ENCODE assay signal across 8 mouse cellular contexts in the genomic region with DNA sequence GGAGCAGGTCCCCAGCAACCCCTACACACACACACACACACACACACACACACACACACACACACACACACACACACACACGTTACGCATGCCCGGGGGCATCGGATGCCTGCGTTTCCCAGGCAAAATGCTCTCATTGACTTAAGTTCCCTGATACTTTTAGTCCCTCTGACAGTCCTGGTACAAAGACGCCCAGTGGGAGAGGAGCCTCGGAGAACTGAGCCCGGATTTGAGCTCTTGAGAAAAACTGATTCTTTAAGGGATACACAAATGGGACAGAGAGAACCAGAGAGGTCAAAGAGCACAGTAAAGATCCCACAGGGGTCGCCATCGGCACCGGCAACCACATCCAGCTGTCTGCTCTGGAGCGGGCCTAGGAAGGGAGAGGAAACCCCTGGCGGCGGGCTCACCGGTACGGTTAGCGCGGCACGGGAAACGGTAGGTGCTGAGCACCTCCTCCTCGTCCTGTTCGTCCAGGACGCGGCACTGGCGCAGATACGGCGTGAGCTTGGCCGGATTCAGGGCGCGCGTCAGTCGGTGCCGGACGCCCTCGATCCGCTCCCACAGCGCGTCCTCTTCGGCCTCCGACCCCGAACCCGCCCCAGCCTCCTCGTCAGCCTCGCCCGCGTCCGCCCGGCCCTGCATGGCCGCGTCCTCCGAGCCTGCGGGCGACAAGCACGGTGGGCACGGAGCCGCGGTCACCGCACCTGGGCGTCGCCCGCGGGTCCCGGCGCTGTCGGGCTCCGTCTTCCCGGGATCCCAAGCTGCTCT. TPM values are rescaled to one million over a fixed set of nuclear protein-coding genes. Genes with fewer than 3 reads are reported as not detected.
DNase-seq lines count a peak whose midpoint lies in the region; ATAC-seq and TF ChIP-seq lines count a peak whose summit lies in the region.

No protein-coding gene starts in this region.

- H3K4me2 ChIP-seq in forebrain, postnatal 0 days (ENCODE audit: low read depth) = peak overlapping the region; percentile 79
- H3K4me2 ChIP-seq in kidney, embryonic 16.5 days (replicated peaks; ENCODE audit: low read depth, low read length) = peak overlapping the region; percentile 95

- peak overlapping the region; percentile 12; the same call in 1 of the 2 replicates for H3K27ac ChIP-seq in testis, adult 2 months (ENCODE audit: control insufficient read depth, insufficient read depth, low read depth, low read length)
- no peak overlapping the region for H3K27ac ChIP-seq in forebrain, postnatal 0 days (ENCODE audit: low read depth, low read length)
- H3K27ac ChIP-seq in kidney, embryonic 16.5 days (ENCODE audit: low read length) = peak overlapping the region; percentile 90

- H3K9me3 ChIP-seq in forebrain, postnatal 0 days (ENCODE audit: low read length) = no peaks in the 10 kb centered on the region
- H3K9me3 ChIP-seq in kidney, embryonic 16.5 days (ENCODE audit: low read length) = no peaks in the 10 kb centered on the region

- H3K36me3 ChIP-seq in testis, adult 2 months (ENCODE audit: control insufficient read depth, insufficient read depth, low read length) = no peaks in the 10 kb centered on the region
- H3K36me3 ChIP-seq in forebrain, postnatal 0 days (ENCODE audit: insufficient read depth) = no peaks in the 10 kb centered on the region
- H3K36me3 ChIP-seq in kidney, embryonic 16.5 days (ENCODE audit: insufficient read depth, low read length) = no peaks in the 10 kb centered on the region

- H3K4me3 ChIP-seq in testis, adult 2 months (ENCODE audit: control insufficient read depth, low read depth, low read length) = peak overlapping the region; percentile 72
- H3K4me3 ChIP-seq in forebrain, postnatal 0 days (ENCODE audit: low read depth, low read length) = peak overlapping the region; percentile 45
- peak overlapping the region; percentile 76 for H3K4me3 ChIP-seq in kidney, embryonic 16.5 days (ENCODE audit: low read length)

- 0 out of 2 replicates have a peak, but pooled peaks have one; percentile 27 for ATAC-seq in forebrain, postnatal 0 days
- ATAC-seq in kidney, embryonic 16.5 days (ENCODE audit: low FRiP score, low TSS enrichment) = 0 out of 2 replicates have a peak, but pooled peaks have one; percentile 5
- ATAC-seq in megakaryocyte, adult 5-6 weeks (ENCODE audit: poor library complexity, severe bottlenecking) = peak; percentile 28; the same call in 1 of the 2 replicates

- H3K27me3 ChIP-seq in testis, adult 2 months (ENCODE audit: control insufficient read depth, insufficient read depth, low read length) = no peaks in the 10 kb centered on the region
- peaks cover 12% of the 10 kb centered on the region; the same call in 1 of the 2 replicates for H3K27me3 ChIP-seq in forebrain, postnatal 0 days (ENCODE audit: insufficient read depth, low read length)
- peaks cover 21% of the 10 kb centered on the region for H3K27me3 ChIP-seq in kidney, embryonic 16.5 days (ENCODE audit: insufficient read depth, low read length)

- H3K9ac ChIP-seq in forebrain, postnatal 0 days = peak overlapping the region; percentile 56
- peak overlapping the region; percentile 83 for H3K9ac ChIP-seq in kidney, embryonic 16.5 days (replicated peaks; ENCODE audit: low read length)

- DNase-seq in testis, postnatal 14 days (ENCODE audit: low spot score) = no peak
- no peak for DNase-seq in forebrain, postnatal 0 days
- peak; percentile 46 for DNase-seq in thymus, postnatal 0 days (ENCODE audit: low spot score)
- DNase-seq in frontal cortex, postnatal 10 days (ENCODE audit: low spot score in 2 of 2) = no peak
- no peak for DNase-seq in right cerebral cortex, adult 2 months (ENCODE audit: low spot score in 2 of 2)

- WGBS in forebrain, postnatal 0 days = 4% methylated on average over 67 of the region's 67 CpGs
- WGBS in kidney, embryonic 16.5 days = 2% methylated on average over 65 of the region's 67 CpGs

- no peak for TF ChIP-seq CTCF in testis, adult 2 months (IDR thresholded peaks at IDR 0.05; ENCODE audit: control insufficient read depth, insufficient read depth, insufficient replicate concordance, low read depth, low read length)
- TF ChIP-seq CTCF in forebrain, postnatal 0 days (IDR thresholded peaks at IDR 0.05; ENCODE audit: low read depth) = no peak; the same call in 1 of the 2 replicates

- peaks cover 9% of the 10 kb centered on the region for H3K4me1 ChIP-seq in testis, adult 2 months (ENCODE audit: control insufficient read depth, insufficient read depth, low read length)
- peaks cover 5% of the 10 kb centered on the region; the same call in 1 of the 2 replicates for H3K4me1 ChIP-seq in forebrain, postnatal 0 days (ENCODE audit: insufficient read depth)
- peaks cover 61% of the 10 kb centered on the region for H3K4me1 ChIP-seq in kidney, embryonic 16.5 days (ENCODE audit: insufficient read depth, low read length)

- TF ChIP-seq POLR2A in testis, adult 2 months (IDR thresholded peaks at IDR 0.05; ENCODE audit: control insufficient read depth, low read depth, low read length) = no peak

RNA-seq across cellular contexts. Expression of gene Card10, which starts 0.7 kb away (rescaled TPM):
- polyA plus RNA-seq in testis, adult 2 months (2012; rRNA removed) = 5.0 and 5.9 TPM in 2 replicates
- 0.57 and 0.77 TPM in 2 replicates for total RNA-seq in forebrain, postnatal 0 days (2014; rRNA removed)
- polyA plus RNA-seq in forebrain, postnatal 0 days (2015; fragmentation: Nextera tagmentation; extraction: Ambion mirVana) = 1.2 and 1.7 TPM in 2 replicates
- 9.9 and 10.6 TPM in 2 replicates for polyA plus RNA-seq in kidney, embryonic 16.5 days (2015; fragmentation: Nextera tagmentation; extraction: Ambion mirVana)
- total RNA-seq in megakaryocyte, adult 5-6 weeks (2015) = 2.3 and 2.7 TPM in 2 replicates
- 0.92 and 1.1 TPM in 2 replicates for total RNA-seq in megakaryocyte, adult 5-6 weeks (2017)
- polyA plus RNA-seq in thymus, postnatal 0 days (2015; fragmentation: Nextera tagmentation; extraction: Ambion mirVana) = 2.6 and 2.8 TPM in 2 replicates

RNA-seq across cellular contexts. Expression of gene Mfng, which starts 28.9 kb away (rescaled TPM):
- polyA plus RNA-seq in testis, adult 2 months (2012; rRNA removed) = 0.75 and 0.97 TPM in 2 replicates
- total RNA-seq in forebrain, postnatal 0 days (2014; rRNA removed) = 6.4 and 11.4 TPM in 2 replicates
- polyA plus RNA-seq in forebrain, postnatal 0 days (2015; fragmentation: Nextera tagmentation; extraction: Ambion mirVana) = 16.0 and 16.8 TPM in 2 replicates
- polyA plus RNA-seq in kidney, embryonic 16.5 days (2015; fragmentation: Nextera tagmentation; extraction: Ambion mirVana) = 28.7 and 31.7 TPM in 2 replicates
- 8.8 and 9.8 TPM in 2 replicates for total RNA-seq in megakaryocyte, adult 5-6 weeks (2015)
- total RNA-seq in megakaryocyte, adult 5-6 weeks (2017) = 5.7 and 5.8 TPM in 2 replicates
- polyA plus RNA-seq in thymus, postnatal 0 days (2015; fragmentation: Nextera tagmentation; extraction: Ambion mirVana) = 55.2 TPM in 2 replicates

RNA-seq across cellular contexts. Expression of gene Cdc42ep1, which starts 40.3 kb away (rescaled TPM):
- 2.5 and 2.9 TPM in 2 replicates for polyA plus RNA-seq in testis, adult 2 months (2012; rRNA removed)
- total RNA-seq in forebrain, postnatal 0 days (2014; rRNA removed) = 8.3 and 8.6 TPM in 2 replicates
- 10.6 and 13.5 TPM in 2 replicates for polyA plus RNA-seq in forebrain, postnatal 0 days (2015; fragmentation: Nextera tagmentation; extraction: Ambion mirVana)
- 58.5 and 59.7 TPM in 2 replicates for polyA plus RNA-seq in kidney, embryonic 16.5 days (2015; fragmentation: Nextera tagmentation; extraction: Ambion mirVana)
- total RNA-seq in megakaryocyte, adult 5-6 weeks (2015) = not detected in 2 replicates
- 0.26 TPM in 1 of 2 replicates, not detected in the other for total RNA-seq in megakaryocyte, adult 5-6 weeks (2017)
- 3.9 and 4.0 TPM in 2 replicates for polyA plus RNA-seq in thymus, postnatal 0 days (2015; fragmentation: Nextera tagmentation; extraction: Ambion mirVana)

RNA-seq across cellular contexts. Expression of gene Lgals2, which starts 53.2 kb away (rescaled TPM):
- polyA plus RNA-seq in testis, adult 2 months (2012; rRNA removed) = 2.2 and 2.8 TPM in 2 replicates
- not detected in 2 replicates for total RNA-seq in forebrain, postnatal 0 days (2014; rRNA removed)
- polyA plus RNA-seq in forebrain, postnatal 0 days (2015; fragmentation: Nextera tagmentation; extraction: Ambion mirVana) = 0.52 TPM in 1 of 2 replicates, not detected in the other
- 0.54 and 0.77 TPM in 2 replicates for polyA plus RNA-seq in kidney, embryonic 16.5 days (2015; fragmentation: Nextera tagmentation; extraction: Ambion mirVana)
- total RNA-seq in megakaryocyte, adult 5-6 weeks (2015) = not detected in 2 replicates
- 0.26 TPM in 1 of 2 replicates, not detected in the other for total RNA-seq in megakaryocyte, adult 5-6 weeks (2017)
- polyA plus RNA-seq in thymus, postnatal 0 days (2015; fragmentation: Nextera tagmentation; extraction: Ambion mirVana) = 3.3 and 5.1 TPM in 2 replicates
